Mouse (Mus musculus) MEL (cell line): ENCODE data around the gene Naa15. TPM values are rescaled to one million over a fixed set of nuclear protein-coding genes. Genes with fewer than 3 reads are reported as not detected.

Experiments
- DNase-seq: peaks from one replicate; pipeline ENCODE4 v3.0.0; 2011; ENCODE audit warnings: low read depth, low spot score
- H3K27ac ChIP-seq: 2 replicates; pipeline ENCODE4 v1.5.1; 2012; ENCODE audit warnings: low read depth, mild to moderate bottlenecking, control low read depth, low read length, moderate library complexity; ENCODE audit not compliant: control insufficient read depth
- H3K27me3 ChIP-seq, 2 experiments: fragments of 150-350 bp in 1 of 2; sonication (generic) in 1 of 2; 2 replicates each; pipeline ENCODE4 v1.6.1; 2012; ENCODE audit warnings: low read length in 2 of 2, mild to moderate bottlenecking in 2 of 2, improper control_type of control experiment in 1 of 2, moderate library complexity in 1 of 2; ENCODE audit not compliant: insufficient read depth in 2 of 2, control insufficient read depth in 1 of 2
- H3K36me3 ChIP-seq, 2 experiments: 2 replicates each; pipeline ENCODE4 v1.6.1; 2012 to 2014; ENCODE audit warnings: low read length in 2 of 2, improper control_type of control experiment in 1 of 2, inconsistent platforms in 1 of 2, mild to moderate bottlenecking in 1 of 2; ENCODE audit not compliant: insufficient read depth in 2 of 2, control insufficient read depth in 1 of 2
- H3K4me1 ChIP-seq, 2 experiments: fragments of 150-350 bp in 1 of 2; sonication (generic) in 1 of 2; 2 replicates each; pipeline ENCODE4 v1.6.1; 2012; ENCODE audit warnings: low read length in 2 of 2, improper control_type of control experiment in 1 of 2, mild to moderate bottlenecking in 1 of 2; ENCODE audit not compliant: insufficient read depth in 2 of 2, control insufficient read depth in 1 of 2
- H3K4me3 ChIP-seq, 2 experiments: fragments of 150-350 bp in 1 of 2; sonication (generic) in 1 of 2; 2 replicates each; pipeline ENCODE4 v1.5.1; 2012; ENCODE audit warnings: low read depth in 2 of 2, low read length in 2 of 2, mild to moderate bottlenecking in 2 of 2, moderate library complexity in 2 of 2, control low read depth in 1 of 2, improper control_type of control experiment in 1 of 2; ENCODE audit not compliant: control insufficient read depth in 1 of 2, insufficient read depth in 1 of 2
- H3K79me2 ChIP-seq: 2 replicates; pipeline ENCODE4 v1.6.1; 2012; ENCODE audit warnings: mild to moderate bottlenecking, low read length, moderate library complexity; ENCODE audit not compliant: control insufficient read depth, poor library complexity, insufficient read depth
- H3K9ac ChIP-seq: 2 replicates; pipeline ENCODE4 v1.6.1; 2012; ENCODE audit warnings: low read depth, mild to moderate bottlenecking, control low read depth, low read length, moderate library complexity; ENCODE audit not compliant: control insufficient read depth, poor library complexity, severe bottlenecking
- H3K9me3 ChIP-seq: fragments of 150-350 bp; sonication (generic); replicated peaks from 2 replicates; pipeline ENCODE4 v1.6.1; 2012; ENCODE audit warnings: mild to moderate bottlenecking, low read length, improper control_type of control experiment, moderate library complexity; ENCODE audit not compliant: insufficient read depth
- BHLHE40 ChIP-seq: IDR thresholded peaks from 2 replicates; pipeline ENCODE4 v1.6.1; 2012; ENCODE audit warnings: low read depth, mild to moderate bottlenecking, inconsistent platforms, low read length, improper control_type of control experiment, borderline replicate concordance
- CHD1 ChIP-seq: IDR thresholded peaks from 2 replicates; pipeline ENCODE4 v1.6.1; 2012; ENCODE audit warnings: low read depth, mild to moderate bottlenecking, inconsistent platforms, low read length, improper control_type of control experiment
- CTCF ChIP-seq, 3 experiments: IDR thresholded peaks in 2 of 3; conservative IDR thresholded peaks in 1 of 3; 2 replicates each; pipeline ENCODE4 v1.5.1; 2011 to 2012; ENCODE audit warnings: low read length in 3 of 3, low read depth in 2 of 3, mild to moderate bottlenecking in 2 of 3, improper control_type of control experiment in 1 of 3, inconsistent platforms in 1 of 3, mixed read lengths in 1 of 3, moderate library complexity in 1 of 3; ENCODE audit not compliant: control insufficient read depth in 1 of 3, insufficient read depth in 1 of 3, poor library complexity in 1 of 3, severe bottlenecking in 1 of 3
- E2F4 ChIP-seq: IDR thresholded peaks from 2 replicates; pipeline ENCODE4 v1.6.1; 2011; ENCODE audit warnings: low read depth, low read length, improper control_type of control experiment, borderline replicate concordance
- ETS1 ChIP-seq: IDR thresholded peaks from 2 replicates; pipeline ENCODE4 v1.6.1; 2012; ENCODE audit warnings: low read depth, mild to moderate bottlenecking, inconsistent platforms, low read length, improper control_type of control experiment, moderate library complexity
- GABPA ChIP-seq: IDR thresholded peaks from 2 replicates; pipeline ENCODE4 v1.6.1; 2012; ENCODE audit warnings: low read depth, mild to moderate bottlenecking, inconsistent platforms, low read length, improper control_type of control experiment, moderate library complexity
- GATA1 ChIP-seq: IDR thresholded peaks from 2 replicates; pipeline ENCODE4 v1.6.1; 2011; ENCODE audit warnings: low read depth, low read length, improper control_type of control experiment
- HCFC1 ChIP-seq: IDR thresholded peaks from 2 replicates; pipeline ENCODE4 v1.6.1; 2012; ENCODE audit warnings: low read depth, mild to moderate bottlenecking, inconsistent platforms, low read length, improper control_type of control experiment, moderate library complexity
- JUND ChIP-seq: IDR thresholded peaks from 2 replicates; pipeline ENCODE4 v1.6.1; 2011; ENCODE audit warnings: low read depth, mild to moderate bottlenecking, improper control_type of control experiment, low read length
- KAT2A ChIP-seq: conservative IDR thresholded peaks from 2 replicates; pipeline ENCODE4 v1.6.1; 2012; ENCODE audit warnings: low read depth, low read length, improper control_type of control experiment, inconsistent platforms
- MAX ChIP-seq: IDR thresholded peaks from 2 replicates; pipeline ENCODE4 v1.6.1; 2011; ENCODE audit warnings: low read length, improper control_type of control experiment
- MAZ ChIP-seq: IDR thresholded peaks from 2 replicates; pipeline ENCODE4 v1.6.1; 2012; ENCODE audit warnings: low read depth, mild to moderate bottlenecking, inconsistent platforms, low read length, improper control_type of control experiment
- MXI1 ChIP-seq: IDR thresholded peaks from 2 replicates; pipeline ENCODE4 v1.6.1; 2011; ENCODE audit warnings: mild to moderate bottlenecking, low read depth, low read length, improper control_type of control experiment
- MYB ChIP-seq: IDR thresholded peaks from 2 replicates; pipeline ENCODE4 v1.6.1; 2011; ENCODE audit warnings: mild to moderate bottlenecking, low read depth, low read length, improper control_type of control experiment
- NELFE ChIP-seq: IDR thresholded peaks from 2 replicates; pipeline ENCODE4 v1.6.1; 2011; ENCODE audit warnings: low read depth, low read length, improper control_type of control experiment
- POLR2A ChIP-seq, 2 experiments: IDR thresholded peaks; 2 replicates each; pipeline ENCODE4 v1.6.1; 2011 to 2012; ENCODE audit warnings: low read length in 2 of 2, mild to moderate bottlenecking in 2 of 2, control low read depth in 1 of 2, improper control_type of control experiment in 1 of 2, low read depth in 1 of 2, moderate library complexity in 1 of 2; ENCODE audit not compliant: control insufficient read depth in 1 of 2, insufficient read depth in 1 of 2, poor library complexity in 1 of 2
- POLR2AphosphoS5 ChIP-seq: IDR thresholded peaks from 2 replicates; pipeline ENCODE4 v1.6.1; 2012; ENCODE audit warnings: low read depth, borderline replicate concordance, mild to moderate bottlenecking, inconsistent platforms, low read length, moderate library complexity, mixed read lengths
- SIN3A ChIP-seq: IDR thresholded peaks from 2 replicates; pipeline ENCODE4 v1.6.1; 2012; ENCODE audit warnings: low read length, improper control_type of control experiment, inconsistent platforms
- TAL1 ChIP-seq: IDR thresholded peaks from 2 replicates; pipeline ENCODE4 v1.6.1; 2012; ENCODE audit warnings: mild to moderate bottlenecking, inconsistent platforms, low read length, moderate library complexity, mixed read lengths
- TBP ChIP-seq: IDR thresholded peaks from 2 replicates; pipeline ENCODE4 v1.8.0; 2011; ENCODE audit warnings: low read depth, low read length, improper control_type of control experiment
- TCF12 ChIP-seq: IDR thresholded peaks from 2 replicates; pipeline ENCODE4 v1.6.1; 2014; ENCODE audit warnings: low read depth, mild to moderate bottlenecking, inconsistent platforms, low read length, improper control_type of control experiment, moderate library complexity
- ZC3H11A ChIP-seq: IDR thresholded peaks from 2 replicates; pipeline ENCODE4 v1.6.1; 2012; ENCODE audit warnings: low read depth, mild to moderate bottlenecking, inconsistent platforms, low read length, improper control_type of control experiment
- ZMIZ1 ChIP-seq: IDR thresholded peaks from 2 replicates; pipeline ENCODE4 v1.6.1; 2012; ENCODE audit warnings: low read depth, mild to moderate bottlenecking, inconsistent platforms, low read length, improper control_type of control experiment, moderate library complexity
- ZNF384 ChIP-seq: IDR thresholded peaks from 2 replicates; pipeline ENCODE4 v1.6.1; 2012; ENCODE audit warnings: low read depth, mild to moderate bottlenecking, inconsistent platforms, low read length, improper control_type of control experiment
- polyA plus RNA-seq, 2 experiments: library from polyadenylated mRNA; stranded (reverse) in 1 of 2; unstranded in 1 of 2; fragments of >175 nt in 1 of 2; fragments of >200 nt in 1 of 2; gene quantifications; 2 replicates each; pipeline versions ENCODE4 v1.2.1 to v1.2.4; 2012; ENCODE audit warnings: low replicate concordance in 2 of 2, low read depth in 1 of 2; ENCODE audit not compliant: insufficient read length in 2 of 2, insufficient read depth in 1 of 2, missing spikeins in 1 of 2
- total RNA-seq: library from RNA; depleted of rRNA; stranded (reverse); fragments of 300-350 nt; gene quantifications from 2 replicates; pipeline ENCODE4 v1.2.3, GENCODE M21; 2012

Naa15 gene
- total and polyA plus RNA-seq, 3 experiments, result 36.6 to 558 (median 61.6) TPM

- H3K27ac ChIP-seq, result 0 out of 2 replicates have a peak overlapping the region, but pooled peaks have one; percentile 14
- H3K4me3 ChIP-seq, result no peak overlapping the region
- DNase-seq, result peak; percentile 73
- no peaks in the 10 kb centered on the region for H3K9me3 ChIP-seq
- TF ChIP-seq ZC3H11A (no peak), ZMIZ1 (no peak), POLR2A (IDR thresholded peaks at IDR 0.05; ENCODE audit: control insufficient read depth in 1 of 2, insufficient read depth in 1 of 2, low read depth in 1 of 2, low read length in 2 of 2, poor library complexity in 1 of 2) (no peak), TAL1 (peak; percentile 20; the same call in 1 of the 2 replicates), TBP (no peak), NELFE (no peak), MYB (no peak), JUND (no peak), CTCF (IDR thresholded peaks at IDR 0.05 in 2 of 3, conservative IDR thresholded peaks at IDR 0.05 in 1 of 3; ENCODE audit: control insufficient read depth in 1 of 3, insufficient read depth in 1 of 3, low read depth in 2 of 3, low read length in 3 of 3, poor library complexity in 1 of 3, severe bottlenecking in 1 of 3) (no peak), POLR2AphosphoS5 (no peak), SIN3A (peak; percentile 49), HCFC1 (no peak), BHLHE40 (no peak), ZNF384 (no peak), GABPA (no peak), ETS1 (0 out of 2 replicates have a peak, but pooled peaks have one; percentile 16), GATA1 (no peak), MAZ (no peak), TCF12 (no peak), E2F4 (no peak), MAX (no peak), MXI1 (peak; percentile 69), KAT2A (no peak)
- no peak overlapping the region for H3K9ac ChIP-seq
- H3K79me2 ChIP-seq, result peaks cover 83% of the 10 kb centered on the region
- H3K27me3 ChIP-seq, result no peaks in the 10 kb centered on the region
- H3K4me1 ChIP-seq, result peaks cover 20 to 25% of the 10 kb centered on the region in 2 experiments
- peaks cover 16 to 54% of the 10 kb centered on the region in 2 experiments for H3K36me3 ChIP-seq
Observed at GRCm38 (mm10) chr3:51421921-51422320, 7.0 kb downstream of the Naa15 start.

GRCm38 (mm10) chr3:51425394-51425793 is 10.4 kb downstream of the Naa15 start:
- no peak overlapping the region for H3K9ac ChIP-seq
- H3K9me3 ChIP-seq, result no peaks in the 10 kb centered on the region
- no peak overlapping the region for H3K4me3 ChIP-seq
- H3K4me1 ChIP-seq, result peaks cover 8 to 14% of the 10 kb centered on the region in 2 experiments; a peak in 3 of 4 replicates
- peaks cover 14 to 28% of the 10 kb centered on the region in 2 experiments for H3K36me3 ChIP-seq
- DNase-seq, result no peak
- no peaks in the 10 kb centered on the region for H3K27me3 ChIP-seq
- no peak overlapping the region for H3K27ac ChIP-seq
- TF ChIP-seq BHLHE40 (no peak), ZNF384 (0 out of 2 replicates have a peak, but pooled peaks have one; percentile 8), CHD1 (no peak)
- H3K79me2 ChIP-seq, result peaks cover 79% of the 10 kb centered on the region
